Mouse (Mus musculus): ENCODE measurements around the gene Snap91. TPM values are rescaled to one million over a fixed set of nuclear protein-coding genes. Genes with fewer than 3 reads are reported as not detected.

Gene Snap91
- polyA plus RNA-seq, 1 experiment from 2014 or later = 185 TPM

DNA sequence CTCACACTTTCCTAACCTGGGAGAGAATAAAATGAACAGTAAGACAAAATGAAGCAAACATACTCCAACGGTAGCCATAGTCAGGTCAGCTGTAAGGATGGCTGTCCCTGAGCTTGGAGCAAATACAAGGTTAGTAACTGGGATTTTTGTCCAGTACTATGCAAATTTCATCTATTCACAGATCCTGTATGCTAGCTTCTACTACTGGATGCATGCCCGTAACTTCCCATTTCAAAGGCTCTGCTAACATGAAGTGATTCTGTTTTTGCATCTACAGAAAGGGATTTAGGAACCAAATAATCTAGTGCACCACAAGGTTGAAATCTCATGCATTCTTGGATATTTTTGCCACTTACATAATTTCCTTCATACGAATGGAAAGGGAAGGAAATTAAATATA is 70.2 kb downstream of the Snap91 start:
- H3K36me3 ChIP-seq = peaks cover 19% of the 10 kb centered on the region
- H3K27ac ChIP-seq (replicated peaks) = no peak overlapping the region
- H3K4me3 ChIP-seq (replicated peaks) = no peak overlapping the region
- no peak for ATAC-seq (ENCODE audit: low FRiP score)
- 82% methylated on average over 3 of the region's 3 CpGs for WGBS
- no peaks in the 10 kb centered on the region for H3K4me1 ChIP-seq
- H3K9me3 ChIP-seq (replicated peaks) = no peaks in the 10 kb centered on the region
- no peaks in the 10 kb centered on the region for H3K27me3 ChIP-seq (replicated peaks)
- no peak overlapping the region for H3K4me2 ChIP-seq
- H3K9ac ChIP-seq (replicated peaks) = no peak overlapping the region

DNA sequence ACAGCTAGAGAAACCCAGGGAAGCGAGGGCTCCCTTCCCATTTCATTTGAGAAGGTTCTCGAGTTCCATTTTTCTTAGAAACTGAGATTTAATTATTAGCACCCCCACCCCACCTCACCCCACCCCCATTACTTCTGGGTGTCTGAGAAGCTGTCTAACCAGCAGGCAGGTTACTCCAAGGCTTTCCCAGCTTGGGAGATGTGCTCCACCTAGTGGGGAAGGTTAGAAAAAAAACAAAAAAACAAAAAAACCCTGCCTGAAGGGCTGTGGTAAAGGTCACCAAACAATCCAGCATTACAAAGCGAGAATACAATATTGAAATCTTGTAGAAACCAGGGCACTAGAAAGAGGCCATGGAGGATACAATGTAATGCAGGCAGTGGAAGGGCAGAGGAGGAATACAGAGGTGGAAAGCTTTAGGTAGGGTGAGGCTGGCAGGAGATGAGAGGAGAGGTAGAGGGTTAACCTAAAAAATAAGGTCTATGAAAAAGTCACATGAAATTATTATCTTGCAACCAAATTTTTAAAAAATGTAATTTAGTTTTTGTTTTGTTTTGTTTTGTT is 79.8 kb downstream of the Snap91 start:
- 30% methylated on average over 3 of the region's 3 CpGs for WGBS
- no peak overlapping the region for H3K9ac ChIP-seq (replicated peaks)

DNA sequence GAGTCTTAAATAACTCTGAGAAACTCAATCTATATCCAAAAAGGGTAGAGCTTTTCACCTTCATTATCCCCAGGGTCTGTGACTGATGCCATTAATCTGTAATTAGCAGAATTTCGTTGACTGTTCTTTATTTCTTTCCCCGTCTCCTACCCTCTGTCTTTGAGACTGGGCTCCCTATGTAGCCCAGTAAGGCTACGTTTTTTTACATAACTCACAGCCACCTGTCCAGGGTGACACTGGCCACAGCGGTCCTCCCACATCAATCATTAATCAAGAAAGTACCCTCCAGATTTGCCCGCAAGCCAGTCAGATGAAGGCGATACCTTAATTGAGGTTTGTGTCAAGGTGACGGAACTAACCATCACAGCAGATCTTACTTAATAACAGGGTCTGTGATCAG is 81.4 kb downstream of the Snap91 start:
- Histone ChIP-seq H3K4me3 (replicated peaks) (no peak overlapping the region), H3K27me3 (replicated peaks) (no peaks in the 10 kb centered on the region), H3K27ac (replicated peaks) (no peak overlapping the region), H3K9me3 (replicated peaks) (no peaks in the 10 kb centered on the region), H3K36me3 (peaks cover 10% of the 10 kb centered on the region; the same call in 1 of the 2 replicates), H3K9ac (replicated peaks) (no peak overlapping the region), H3K4me1 (no peaks in the 10 kb centered on the region), H3K4me2 (no peak overlapping the region)
- no peak for ATAC-seq (ENCODE audit: low FRiP score)
- WGBS = 80% methylated on average over 7 of the region's 7 CpGs

More for the DNA sequence above, 79.8 kb downstream of the Snap91 start:
- Histone ChIP-seq H3K4me3 (replicated peaks) (no peak overlapping the region), H3K4me1 (no peaks in the 10 kb centered on the region), H3K36me3 (peaks cover 10% of the 10 kb centered on the region; the same call in 1 of the 2 replicates), H3K27ac (replicated peaks) (no peak overlapping the region), H3K27me3 (replicated peaks) (no peaks in the 10 kb centered on the region), H3K4me2 (no peak overlapping the region), H3K9me3 (replicated peaks) (no peaks in the 10 kb centered on the region)
- ATAC-seq (ENCODE audit: low FRiP score) = peak; percentile 50; the same call in 1 of the 2 replicates

DNA sequence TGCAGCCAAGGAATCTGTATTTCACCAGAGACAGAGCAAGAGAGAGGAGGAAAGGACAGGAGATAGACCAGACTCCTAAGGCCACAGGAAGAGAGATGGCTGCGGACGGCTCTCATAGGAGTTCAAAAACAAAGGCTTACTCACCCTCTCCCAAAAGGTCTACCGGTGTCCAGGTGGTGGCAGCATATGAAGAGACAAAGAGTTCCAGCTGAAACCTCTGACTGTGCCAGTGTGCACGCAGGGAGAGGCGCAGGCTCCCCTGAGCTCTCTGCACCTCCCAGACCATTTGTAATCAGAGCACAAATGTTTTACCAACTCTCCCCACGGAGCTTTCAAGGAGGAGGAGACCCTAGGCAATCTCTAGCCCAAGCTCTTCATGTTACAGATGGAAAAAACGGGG is 81.8 kb downstream of the Snap91 start:
- Histone ChIP-seq H3K4me1 (no peaks in the 10 kb centered on the region), H3K9me3 (replicated peaks) (no peaks in the 10 kb centered on the region), H3K4me2 (no peak overlapping the region), H3K27me3 (replicated peaks) (no peaks in the 10 kb centered on the region), H3K4me3 (replicated peaks) (no peak overlapping the region), H3K9ac (replicated peaks) (no peak overlapping the region), H3K27ac (replicated peaks) (no peak overlapping the region), H3K36me3 (peaks cover 10% of the 10 kb centered on the region; the same call in 1 of the 2 replicates)
- no peak for ATAC-seq (ENCODE audit: low FRiP score)
- 53% methylated on average over 7 of the region's 7 CpGs for WGBS

DNA sequence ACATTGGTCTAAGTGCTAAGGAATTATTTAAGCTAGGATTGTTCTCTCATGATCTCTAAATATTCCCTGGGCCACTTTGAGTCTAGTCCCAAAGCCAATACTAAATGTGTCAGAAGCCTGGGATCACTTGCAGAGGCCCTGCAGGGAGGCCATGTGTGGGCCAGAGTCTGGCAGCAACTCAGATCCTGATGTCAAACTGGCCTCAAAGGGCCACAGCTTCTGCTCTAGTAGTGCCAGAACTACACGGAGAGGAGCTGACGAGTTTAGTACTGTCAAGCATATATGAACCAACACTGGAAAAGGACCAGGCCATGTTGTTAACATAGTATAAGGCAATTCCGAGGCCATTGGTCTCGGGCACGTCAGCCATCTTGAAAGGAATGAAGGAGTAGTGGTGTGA is 82.3 kb downstream of the Snap91 start:
- H3K4me3 ChIP-seq (replicated peaks) = no peak overlapping the region
- WGBS = 89% methylated on average over 5 of the region's 5 CpGs

DNA sequence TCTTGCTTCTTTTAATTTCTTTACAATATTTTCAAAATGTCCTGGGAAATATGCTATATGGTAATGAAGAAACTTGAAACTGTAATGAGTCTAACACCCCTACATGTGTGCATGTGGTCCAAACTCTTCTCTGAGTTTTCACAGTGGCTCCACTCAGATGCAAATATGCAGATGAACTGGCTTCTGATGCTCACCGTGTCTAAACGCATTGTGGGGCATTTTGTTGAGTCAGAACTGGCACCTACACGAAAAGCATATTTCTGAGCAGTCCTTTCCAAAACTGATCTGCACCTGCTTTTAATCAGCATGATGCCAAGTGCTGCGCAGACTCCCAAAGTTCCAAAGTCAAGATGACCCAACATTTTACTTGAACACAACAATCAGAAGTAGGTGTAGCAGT is 82.9 kb downstream of the Snap91 start:
- Histone ChIP-seq H3K4me3 (replicated peaks) (no peak overlapping the region), H3K4me2 (no peak overlapping the region), H3K9me3 (replicated peaks) (no peaks in the 10 kb centered on the region), H3K36me3 (peaks cover 11% of the 10 kb centered on the region), H3K9ac (replicated peaks) (no peak overlapping the region), H3K27me3 (replicated peaks) (no peaks in the 10 kb centered on the region), H3K4me1 (no peaks in the 10 kb centered on the region), H3K27ac (replicated peaks) (no peak overlapping the region)
- 93% methylated on average over 4 of the region's 4 CpGs for WGBS
- no peak for ATAC-seq (ENCODE audit: low FRiP score)

More for the DNA sequence above, 82.3 kb downstream of the Snap91 start:
- no peak overlapping the region for H3K4me2 ChIP-seq
- no peak overlapping the region for H3K27ac ChIP-seq (replicated peaks)
- H3K36me3 ChIP-seq = peaks cover 10% of the 10 kb centered on the region; the same call in 1 of the 2 replicates
- no peaks in the 10 kb centered on the region for H3K9me3 ChIP-seq (replicated peaks)
- ATAC-seq (ENCODE audit: low FRiP score) = no peak
- no peak overlapping the region for H3K9ac ChIP-seq (replicated peaks)
- no peaks in the 10 kb centered on the region for H3K4me1 ChIP-seq
- no peaks in the 10 kb centered on the region for H3K27me3 ChIP-seq (replicated peaks)

DNA sequence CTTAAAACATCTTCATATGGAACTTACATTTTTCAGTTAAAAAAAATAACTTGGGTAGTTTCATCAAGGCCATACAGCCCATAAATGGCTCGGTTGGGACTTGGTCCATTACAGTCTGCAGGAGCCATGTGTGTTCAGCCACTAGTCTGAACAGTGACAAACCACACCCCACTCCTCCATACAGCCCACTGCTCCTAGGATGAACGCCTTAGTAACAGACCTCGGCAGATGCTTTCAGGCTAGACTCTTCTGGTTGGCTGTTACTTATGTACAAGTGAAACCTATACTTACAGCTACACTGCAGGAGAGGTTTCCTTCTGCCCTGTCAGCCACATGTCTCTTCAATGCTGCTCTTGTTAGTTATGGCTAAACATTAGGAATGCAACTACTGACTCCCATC is 85.2 kb downstream of the Snap91 start:
- peaks cover 23% of the 10 kb centered on the region for H3K36me3 ChIP-seq
- ATAC-seq (ENCODE audit: low FRiP score) = no peak
- no peak overlapping the region for H3K9ac ChIP-seq (replicated peaks)
- no peak overlapping the region for H3K4me2 ChIP-seq
- no peaks in the 10 kb centered on the region for H3K4me1 ChIP-seq
- no peaks in the 10 kb centered on the region for H3K27me3 ChIP-seq (replicated peaks)
- H3K9me3 ChIP-seq (replicated peaks) = no peaks in the 10 kb centered on the region
- 80% methylated on average over 3 of the region's 3 CpGs for WGBS
- H3K4me3 ChIP-seq (replicated peaks) = no peak overlapping the region
- no peak overlapping the region for H3K27ac ChIP-seq (replicated peaks)

DNA sequence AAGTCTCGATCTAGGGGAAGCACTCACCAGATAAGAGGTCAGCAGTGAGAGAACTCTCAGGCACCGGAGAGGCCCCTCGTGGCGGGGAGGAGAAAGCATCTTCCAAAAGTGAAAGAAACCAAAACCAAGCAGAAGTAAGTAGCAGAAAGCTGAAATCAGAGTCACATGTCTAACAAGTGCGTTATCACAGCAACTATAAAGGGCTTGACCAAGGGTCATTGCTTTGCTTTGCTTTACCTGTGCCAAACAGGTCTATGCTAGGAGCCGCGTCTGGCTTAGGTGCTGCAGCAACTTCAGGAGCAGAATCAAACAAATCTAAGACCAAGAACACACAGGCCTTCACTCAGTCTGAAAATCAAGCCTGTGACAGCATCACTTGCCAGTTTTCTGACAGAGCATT is 88.5 kb downstream of the Snap91 start:
- ATAC-seq (ENCODE audit: low FRiP score) = no peak
- WGBS = 85% methylated on average over 7 of the region's 7 CpGs

DNA sequence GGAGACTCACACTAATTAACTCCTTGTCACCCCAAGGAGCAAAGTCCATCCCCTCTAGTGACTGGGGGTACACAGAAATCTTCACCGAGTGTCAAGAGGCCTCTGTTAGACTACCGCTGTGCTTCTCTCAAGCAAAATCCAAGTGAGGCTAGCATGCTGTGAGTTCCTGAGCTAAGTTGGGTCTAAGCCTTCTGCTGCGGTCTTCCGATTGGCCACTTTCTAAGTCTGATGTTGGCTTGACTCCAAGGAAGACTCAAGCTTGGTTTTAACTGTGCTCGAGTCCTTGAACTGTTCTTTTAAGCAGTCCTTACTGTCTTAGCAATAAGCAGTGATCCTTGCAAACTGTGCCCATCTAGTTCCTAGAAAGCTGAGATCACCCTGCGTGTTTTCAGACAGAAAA is 91.3 kb downstream of the Snap91 start:
- no peak overlapping the region for H3K9ac ChIP-seq (replicated peaks)
- no peak for ATAC-seq (ENCODE audit: low FRiP score)
- H3K4me2 ChIP-seq = no peak overlapping the region
- H3K4me3 ChIP-seq (replicated peaks) = no peak overlapping the region
- H3K27ac ChIP-seq (replicated peaks) = no peak overlapping the region
- no peaks in the 10 kb centered on the region for H3K9me3 ChIP-seq (replicated peaks)
- peaks cover 36% of the 10 kb centered on the region for H3K36me3 ChIP-seq
- no peaks in the 10 kb centered on the region for H3K27me3 ChIP-seq (replicated peaks)
- H3K4me1 ChIP-seq = no peaks in the 10 kb centered on the region
- WGBS = 86% methylated on average over 6 of the region's 6 CpGs

More for the DNA sequence above, 88.5 kb downstream of the Snap91 start:
- H3K27ac ChIP-seq (replicated peaks) = no peak overlapping the region
- no peaks in the 10 kb centered on the region for H3K4me1 ChIP-seq
- no peak overlapping the region for H3K4me3 ChIP-seq (replicated peaks)
- no peak overlapping the region for H3K4me2 ChIP-seq
- peaks cover 36% of the 10 kb centered on the region for H3K36me3 ChIP-seq
- H3K9ac ChIP-seq (replicated peaks) = no peak overlapping the region
- H3K9me3 ChIP-seq (replicated peaks) = no peaks in the 10 kb centered on the region
- H3K27me3 ChIP-seq (replicated peaks) = no peaks in the 10 kb centered on the region

DNA sequence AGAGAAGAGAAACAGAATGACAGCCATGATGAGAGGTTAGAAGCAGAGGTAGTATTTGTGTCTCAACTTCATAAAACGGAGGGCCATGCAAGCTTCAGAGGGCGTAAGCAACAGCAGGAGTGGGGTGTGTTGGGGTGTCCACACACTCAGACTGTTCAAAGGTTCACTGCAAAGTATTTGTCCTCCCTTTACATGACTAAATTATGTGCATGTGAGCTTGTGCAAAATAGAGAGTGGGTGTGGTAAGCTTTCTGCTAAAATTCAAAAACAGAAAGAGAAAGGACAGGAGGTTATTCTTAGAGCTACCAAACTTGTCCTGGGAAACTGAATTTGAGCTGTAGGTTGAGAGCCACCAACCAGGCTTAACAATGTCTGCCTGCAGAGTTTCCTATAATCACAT is 97.6 kb downstream of the Snap91 start:
- WGBS = 92% methylated on average over 2 of the region's 2 CpGs
- Histone ChIP-seq H3K36me3 (peaks cover 38% of the 10 kb centered on the region), H3K4me2 (no peak overlapping the region), H3K4me1 (no peaks in the 10 kb centered on the region), H3K27me3 (replicated peaks) (no peaks in the 10 kb centered on the region), H3K27ac (replicated peaks) (no peak overlapping the region), H3K9me3 (replicated peaks) (no peaks in the 10 kb centered on the region), H3K9ac (replicated peaks) (no peak overlapping the region), H3K4me3 (replicated peaks) (no peak overlapping the region)
- ATAC-seq (ENCODE audit: low FRiP score) = no peak

DNA sequence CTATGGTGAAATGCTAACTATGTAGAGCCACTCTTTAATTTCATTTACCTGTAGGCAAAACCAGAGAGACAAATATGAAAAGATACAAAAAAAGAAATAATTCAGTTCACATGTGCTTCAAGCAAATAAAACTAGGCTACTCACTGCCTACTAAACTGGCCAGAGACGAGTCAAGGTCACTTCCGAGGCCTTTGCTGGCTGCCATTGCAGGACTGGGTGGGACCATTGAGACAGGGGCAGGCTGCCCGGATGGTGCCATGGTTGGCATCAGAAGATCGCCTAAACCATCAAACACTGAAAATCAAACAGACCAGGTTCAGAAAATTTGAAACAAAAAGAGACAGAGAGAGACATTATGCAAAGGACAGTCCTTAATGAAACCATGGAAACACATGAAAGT is 99.0 kb downstream of the Snap91 start:
- Histone ChIP-seq H3K4me1 (no peaks in the 10 kb centered on the region), H3K9me3 (replicated peaks) (no peaks in the 10 kb centered on the region), H3K9ac (replicated peaks) (no peak overlapping the region), H3K27me3 (replicated peaks) (no peaks in the 10 kb centered on the region), H3K4me3 (replicated peaks) (no peak overlapping the region), H3K4me2 (no peak overlapping the region), H3K27ac (replicated peaks) (no peak overlapping the region), H3K36me3 (peaks cover 38% of the 10 kb centered on the region)
- 86% methylated on average over 4 of the region's 4 CpGs for WGBS
- no peak for ATAC-seq (ENCODE audit: low FRiP score)

DNA sequence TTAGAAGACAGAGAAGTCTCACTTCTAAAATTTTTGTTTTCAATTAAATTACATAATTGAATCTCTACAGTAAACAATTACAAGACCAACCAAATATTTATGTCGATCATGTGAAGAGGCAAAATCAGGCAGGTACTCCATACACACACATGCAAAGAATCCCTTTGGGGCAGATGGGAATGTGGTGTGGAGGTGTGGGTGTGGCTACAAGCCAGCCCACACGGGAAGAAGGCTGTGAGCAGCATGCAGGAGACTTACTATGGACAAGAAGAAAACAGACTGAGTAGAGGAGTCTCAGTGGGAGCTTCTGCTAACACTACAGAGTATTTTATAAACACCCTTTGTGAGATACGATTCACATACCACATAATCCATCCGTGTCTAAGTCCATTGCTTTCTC is 102.2 kb downstream of the Snap91 start:
- no peaks in the 10 kb centered on the region for H3K4me1 ChIP-seq
- H3K36me3 ChIP-seq = peaks cover 58% of the 10 kb centered on the region
- no peaks in the 10 kb centered on the region for H3K9me3 ChIP-seq (replicated peaks)
- no peak for ATAC-seq (ENCODE audit: low FRiP score)
- no peak overlapping the region for H3K4me2 ChIP-seq
- 74% methylated on average over 4 of the region's 4 CpGs for WGBS
- H3K27ac ChIP-seq (replicated peaks) = no peak overlapping the region
- no peaks in the 10 kb centered on the region for H3K27me3 ChIP-seq (replicated peaks)
- no peak overlapping the region for H3K9ac ChIP-seq (replicated peaks)
- H3K4me3 ChIP-seq (replicated peaks) = no peak overlapping the region

All from neural tube, embryonic 15.5 days (tissue).